Mouse (Mus musculus) kidney, postnatal 36 days (tissue): ENCODE measurements at regions not wholly inside any gene's neighbourhood (a gene's known extent, or its start where the extent isn't known, plus 50 kb on each side); places are given as distances from the start of the nearest gene placed in this dataset.

Experiments
- DNase-seq, 2 experiments: peaks; one replicate each; pipeline ENCODE4 v3.0.0; 2021 to 2022; ENCODE audit warnings: mixed read lengths in 2 of 2

DNA sequence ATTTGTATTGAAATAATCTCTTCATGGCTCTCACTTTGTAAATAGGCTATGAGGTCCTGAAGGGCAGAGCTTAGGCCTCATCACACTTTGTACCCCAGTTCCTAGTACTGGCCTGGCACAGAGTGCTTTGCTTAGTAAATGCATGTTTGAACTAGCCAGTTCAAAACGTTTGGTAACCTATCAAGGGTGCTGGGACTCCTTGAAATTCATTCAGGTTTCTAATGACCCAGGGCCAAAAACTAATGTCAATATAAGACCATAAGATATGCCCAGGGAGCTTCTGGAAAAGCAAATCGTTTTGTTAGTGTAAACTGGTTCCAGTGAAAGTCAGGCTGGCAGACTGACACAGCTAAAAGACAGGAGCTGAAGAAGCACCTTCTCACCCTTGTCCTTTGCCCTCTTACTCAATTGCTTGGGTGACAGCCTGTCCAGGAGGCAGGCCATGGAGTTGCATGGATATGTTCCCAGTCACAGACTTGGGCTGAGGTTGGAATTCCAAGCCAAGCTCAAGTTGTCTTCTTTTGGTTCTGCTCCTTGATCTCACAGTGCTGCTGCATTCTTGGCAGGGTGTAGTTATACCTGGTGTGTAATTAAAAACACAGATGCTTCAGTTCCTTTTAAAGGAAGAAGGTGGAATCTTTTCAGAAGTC lies 96.9 kb upstream of the Ar start:
- DNase-seq = peak; percentile 43 to 67

DNA sequence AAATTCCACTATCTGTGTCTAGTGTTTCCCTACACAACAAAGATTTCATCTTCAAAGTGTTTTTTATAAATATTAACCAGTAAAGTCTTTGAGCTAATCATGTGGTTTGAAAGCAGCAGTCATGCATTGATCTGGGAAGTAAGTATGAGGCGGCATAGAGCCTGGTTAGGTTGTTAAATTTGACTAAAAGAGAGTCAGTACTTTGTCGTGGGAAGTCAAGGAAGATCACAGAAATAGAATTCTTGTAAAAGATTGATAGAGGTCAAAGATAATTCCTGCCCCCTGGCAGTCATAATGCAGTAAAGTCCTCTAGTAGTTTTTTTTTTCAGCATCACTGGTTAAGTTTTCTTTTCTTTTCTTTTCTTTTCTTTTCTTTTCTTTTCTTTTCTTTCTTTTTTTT lies 95.8 kb upstream of the Ar start:
- DNase-seq = peak in 1 of 2 experiments; percentile 2
